Mouse (Mus musculus): ENCODE measurements around the gene Cped1. TPM values are rescaled to one million over a fixed set of nuclear protein-coding genes. Genes with fewer than 3 reads are reported as not detected.
"Not testable (repeated sequence)": the region's sequence is repeated elsewhere in the genome, so short reads cannot be mapped to it uniquely, and the experiment has no call there.

Gene Cped1
- polyA plus RNA-seq, 1 experiment from 2014 or later, result 23.0 TPM

DNA sequence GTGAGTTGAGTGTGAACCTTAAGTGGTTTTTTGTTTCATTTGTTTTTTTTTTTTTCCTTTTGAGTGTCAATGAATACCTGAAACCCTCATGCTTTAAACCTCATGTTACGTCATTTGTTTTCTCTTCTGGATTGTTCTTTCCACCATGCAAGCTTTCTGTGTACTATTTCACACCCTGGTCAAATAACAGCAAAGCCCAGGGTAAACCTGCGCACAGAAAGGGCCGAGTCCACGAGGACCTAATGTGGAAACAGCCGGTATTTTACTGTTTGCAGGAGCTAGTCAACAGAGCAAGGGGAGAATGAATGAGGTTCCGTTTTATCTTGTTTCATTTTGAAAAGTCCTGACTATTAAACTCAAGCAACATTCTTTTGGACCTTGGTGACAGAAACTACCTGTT, 128.4 kb downstream of the Cped1 start:
- Histone ChIP-seq H3K9me3 (replicated peaks; ENCODE audit: low read length) (no peaks in the 10 kb centered on the region), H3K9ac (ENCODE audit: low read depth, low read length) (no peak overlapping the region), H3K4me2 (ENCODE audit: low read length) (no peak overlapping the region), H3K27ac (no peak overlapping the region), H3K4me1 (replicated peaks; ENCODE audit: insufficient read depth, low read length) (no peaks in the 10 kb centered on the region), H3K36me3 (ENCODE audit: insufficient read depth, low read length) (no peaks in the 10 kb centered on the region), H3K4me3 (replicated peaks; ENCODE audit: low read depth, low read length) (no peak overlapping the region), H3K27me3 (ENCODE audit: insufficient read depth, low read length) (no peaks in the 10 kb centered on the region)
- WGBS, result 81% methylated on average over 6 of the region's 6 CpGs
- DNase-seq (ENCODE audit: low spot score) (no peak), ATAC-seq (replicated peaks; ENCODE audit: low FRiP score, low read depth) (no peak)
- no peak for TF ChIP-seq CTCF (IDR thresholded peaks at IDR 0.05; ENCODE audit: low read depth)

DNA sequence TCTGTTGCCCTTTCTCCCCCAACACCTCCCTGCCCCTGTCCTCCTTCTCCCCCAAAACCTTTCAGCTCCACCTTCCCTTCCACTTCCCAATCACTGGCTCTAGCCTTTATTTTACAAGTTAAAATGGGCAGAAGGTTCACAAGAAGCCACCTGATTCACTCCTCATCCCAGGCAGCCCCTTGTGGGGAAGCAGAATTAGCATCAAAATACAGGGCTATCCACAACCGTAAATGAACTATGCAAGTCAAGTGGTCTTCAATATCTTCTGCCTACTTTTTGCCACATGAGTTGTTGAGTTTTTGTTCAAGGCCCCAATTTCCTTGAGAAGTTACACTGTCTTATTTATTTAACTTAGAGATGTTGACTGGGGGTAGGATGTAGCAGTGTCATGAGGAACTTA, 131.0 kb downstream of the Cped1 start:
- H3K27ac ChIP-seq, result no peak overlapping the region
- H3K27me3 ChIP-seq (ENCODE audit: insufficient read depth, low read length), result no peaks in the 10 kb centered on the region
- no peaks in the 10 kb centered on the region for H3K36me3 ChIP-seq (ENCODE audit: insufficient read depth, low read length)
- no peak overlapping the region for H3K4me2 ChIP-seq (ENCODE audit: low read length)
- 71% methylated on average over 1 of the region's 1 CpGs for WGBS
- no peak for DNase-seq (ENCODE audit: low spot score)
- no peaks in the 10 kb centered on the region for H3K4me1 ChIP-seq (replicated peaks; ENCODE audit: insufficient read depth, low read length)
- no peak overlapping the region for H3K9ac ChIP-seq (ENCODE audit: low read depth, low read length)
- no peak for TF ChIP-seq CTCF (IDR thresholded peaks at IDR 0.05; ENCODE audit: low read depth)
- H3K4me3 ChIP-seq (replicated peaks; ENCODE audit: low read depth, low read length), result no peak overlapping the region
- H3K9me3 ChIP-seq (replicated peaks; ENCODE audit: low read length), result no peaks in the 10 kb centered on the region
- ATAC-seq (replicated peaks; ENCODE audit: low FRiP score, low read depth), result no peak

DNA sequence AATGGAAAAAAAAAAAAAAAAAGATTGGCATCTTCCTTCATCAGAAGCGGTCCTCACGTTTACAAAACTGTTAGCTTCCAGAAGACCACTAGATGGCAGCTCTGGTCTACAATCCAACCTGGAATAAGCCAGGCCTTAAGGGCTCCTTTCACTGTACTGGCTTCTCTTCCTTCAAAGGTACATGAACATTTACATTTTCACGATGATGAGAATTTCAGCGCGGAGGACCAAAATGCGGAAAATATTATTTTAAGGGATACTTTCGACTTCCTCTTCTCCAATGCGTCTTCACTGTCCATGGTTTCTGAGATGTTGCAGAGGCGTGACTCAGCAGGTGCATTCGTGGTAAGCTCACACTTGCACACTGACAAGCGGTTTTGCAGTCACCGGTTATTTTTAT, 136.4 kb downstream of the Cped1 start:
- Histone ChIP-seq H3K27me3 (ENCODE audit: insufficient read depth, low read length) (no peaks in the 10 kb centered on the region), H3K4me2 (ENCODE audit: low read length) (no peak overlapping the region), H3K4me3 (replicated peaks; ENCODE audit: low read depth, low read length) (no peak overlapping the region), H3K9ac (ENCODE audit: low read depth, low read length) (no peak overlapping the region), H3K27ac (no peak overlapping the region), H3K4me1 (replicated peaks; ENCODE audit: insufficient read depth, low read length) (no peaks in the 10 kb centered on the region), H3K9me3 (replicated peaks; ENCODE audit: low read length) (no peaks in the 10 kb centered on the region), H3K36me3 (ENCODE audit: insufficient read depth, low read length) (no peaks in the 10 kb centered on the region)
- DNase-seq (ENCODE audit: low spot score) (peak; percentile 88), ATAC-seq (replicated peaks; ENCODE audit: low FRiP score, low read depth) (no peak)
- peak; percentile 82 for TF ChIP-seq CTCF (IDR thresholded peaks at IDR 0.05; ENCODE audit: low read depth)
- WGBS, result 47% methylated on average over 12 of the region's 12 CpGs

DNA sequence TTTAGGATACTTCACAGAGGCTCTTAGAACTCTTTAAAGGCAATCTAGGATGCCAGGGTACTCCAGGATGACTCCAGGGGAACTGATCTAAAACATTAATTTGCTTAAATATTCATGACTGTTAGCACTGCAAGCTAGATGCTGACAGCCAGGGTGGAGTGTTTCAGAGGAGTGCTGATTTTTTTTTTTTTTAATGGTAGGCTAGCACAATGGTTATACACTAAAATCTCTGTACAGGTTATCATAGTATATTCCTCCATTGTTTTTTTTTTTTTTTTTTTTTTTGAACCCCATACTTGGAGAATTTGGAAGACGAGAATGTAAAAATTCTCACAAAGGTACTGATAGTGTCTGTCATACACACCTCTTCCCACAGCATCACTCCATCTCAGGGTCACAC, 137.0 kb downstream of the Cped1 start:
- no peak for DNase-seq (ENCODE audit: low spot score)
- Histone ChIP-seq H3K4me2 (ENCODE audit: low read length) (no peak overlapping the region), H3K4me3 (replicated peaks; ENCODE audit: low read depth, low read length) (no peak overlapping the region), H3K9ac (ENCODE audit: low read depth, low read length) (no peak overlapping the region), H3K27ac (no peak overlapping the region), H3K4me1 (replicated peaks; ENCODE audit: insufficient read depth, low read length) (no peaks in the 10 kb centered on the region), H3K36me3 (ENCODE audit: insufficient read depth, low read length) (no peaks in the 10 kb centered on the region), H3K9me3 (replicated peaks; ENCODE audit: low read length) (no peaks in the 10 kb centered on the region), H3K27me3 (ENCODE audit: insufficient read depth, low read length) (no peaks in the 10 kb centered on the region)
- TF ChIP-seq CTCF (IDR thresholded peaks at IDR 0.05; ENCODE audit: low read depth), result no peak
- no peak for ATAC-seq (replicated peaks; ENCODE audit: low FRiP score, low read depth)
- WGBS, result 88% methylated on average over 1 of the region's 1 CpGs

DNA sequence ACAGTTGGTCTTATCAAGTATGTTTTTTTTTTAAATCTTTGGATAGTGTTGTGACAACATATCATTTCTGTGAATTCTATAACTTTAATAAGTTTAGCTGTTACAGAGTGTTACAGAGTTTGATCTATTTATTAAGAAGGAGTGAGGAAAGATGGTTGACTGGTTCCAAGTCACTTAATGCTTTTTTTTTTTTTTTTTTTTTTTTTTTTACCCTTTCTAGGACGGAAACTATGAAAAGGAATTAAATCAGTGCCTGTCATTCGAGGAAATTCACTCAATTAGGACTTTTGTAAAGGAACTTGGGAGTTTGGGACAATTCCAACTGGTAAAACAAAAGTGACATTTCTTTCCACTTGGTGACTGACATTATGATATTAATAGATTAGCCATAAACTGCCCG, 137.6 kb downstream of the Cped1 start:
- no peak for TF ChIP-seq CTCF (IDR thresholded peaks at IDR 0.05; ENCODE audit: low read depth)
- H3K4me3 ChIP-seq (replicated peaks; ENCODE audit: low read depth, low read length), result no peak overlapping the region
- DNase-seq (ENCODE audit: low spot score) (no peak), ATAC-seq (replicated peaks; ENCODE audit: low FRiP score, low read depth) (no peak)
- no peak overlapping the region for H3K4me2 ChIP-seq (ENCODE audit: low read length)
- H3K4me1 ChIP-seq (replicated peaks; ENCODE audit: insufficient read depth, low read length), result no peaks in the 10 kb centered on the region
- no peaks in the 10 kb centered on the region for H3K27me3 ChIP-seq (ENCODE audit: insufficient read depth, low read length)
- H3K27ac ChIP-seq, result no peak overlapping the region
- H3K36me3 ChIP-seq (ENCODE audit: insufficient read depth, low read length), result no peaks in the 10 kb centered on the region
- H3K9ac ChIP-seq (ENCODE audit: low read depth, low read length), result no peak overlapping the region
- H3K9me3 ChIP-seq (replicated peaks; ENCODE audit: low read length), result no peaks in the 10 kb centered on the region
- WGBS, result 65% methylated on average over 3 of the region's 3 CpGs

DNA sequence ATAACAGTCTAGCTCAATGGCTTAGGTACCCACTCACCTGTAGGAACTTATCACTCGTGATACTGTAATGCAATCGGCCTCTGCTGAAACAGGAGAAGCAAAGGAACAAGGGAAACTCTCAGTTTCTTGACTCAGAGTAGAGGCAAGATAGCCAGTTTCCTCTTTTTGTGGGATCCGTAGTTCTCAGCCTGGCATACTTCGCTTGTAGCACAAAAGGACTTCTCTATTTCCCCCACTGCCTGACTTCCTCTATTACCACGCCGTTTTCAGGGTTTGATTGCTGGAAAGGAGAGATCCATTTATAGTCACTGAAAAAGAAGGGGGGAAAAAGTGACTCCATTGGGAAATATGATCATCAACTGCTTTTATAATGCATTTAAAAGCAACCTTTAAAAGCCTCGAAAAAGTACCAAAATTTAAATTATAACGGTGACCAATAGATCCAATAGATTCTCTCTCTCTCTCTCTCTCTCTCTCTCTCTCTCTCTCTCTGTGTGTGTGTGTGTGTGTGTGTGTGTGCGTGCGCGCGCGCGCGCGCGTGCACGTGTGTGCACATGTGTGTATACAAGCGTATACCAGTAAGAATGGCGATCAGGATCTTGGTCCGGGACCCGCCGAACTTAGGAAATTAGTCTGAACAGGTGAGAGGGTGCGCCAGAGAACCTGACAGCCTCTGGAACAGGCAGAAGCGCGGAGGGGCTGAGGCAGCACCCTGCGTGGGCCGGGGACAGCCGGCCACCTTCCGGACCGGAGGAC, 139.0 kb downstream of the Cped1 start:
- H3K4me1 ChIP-seq (replicated peaks; ENCODE audit: insufficient read depth, low read length); H3K9ac ChIP-seq (ENCODE audit: low read depth, low read length); H3K36me3 ChIP-seq (ENCODE audit: insufficient read depth, low read length); H3K27me3 ChIP-seq (ENCODE audit: insufficient read depth, low read length); DNase-seq (ENCODE audit: low spot score); ATAC-seq (replicated peaks; ENCODE audit: low FRiP score, low read depth); H3K27ac ChIP-seq; H3K9me3 ChIP-seq (replicated peaks; ENCODE audit: low read length); H3K4me3 ChIP-seq (replicated peaks; ENCODE audit: low read depth, low read length); H3K4me2 ChIP-seq (ENCODE audit: low read length): not testable (repeated sequence)
- 88% methylated on average over 24 of the region's 31 CpGs for WGBS

Measured in kidney, postnatal 0 days (tissue).